Mouse (Mus musculus) heart, embryonic 11.5 days (tissue): Measurements from ENCODE around the gene Bhlhe40. TPM values are rescaled to one million over a fixed set of nuclear protein-coding genes. Genes with fewer than 3 reads are reported as not detected.

Experiments used
- ATAC-seq: fragments of 200-750 bp; cut with Nextera tagmentation; replicated peaks from 2 replicates; pipeline ENCODE4 v1.8.0; 2017; ENCODE audit warnings: moderate library complexity; ENCODE audit not compliant: insufficient number of reproducible peaks, low FRiP score, low TSS enrichment
- H3K27ac ChIP-seq: fragments of 300-500 bp; sonication (generic); 2 replicates; pipeline ENCODE4 v1.5.1; 2014; ENCODE audit warnings: mild to moderate bottlenecking, low read depth, low read length
- H3K27me3 ChIP-seq: fragments of 300-500 bp; sonication (generic); 2 replicates; pipeline ENCODE4 v1.6.1; 2014; ENCODE audit warnings: mild to moderate bottlenecking, low read length, mixed read lengths; ENCODE audit not compliant: control insufficient read depth, insufficient read depth
- H3K36me3 ChIP-seq: fragments of 300-500 bp; sonication (generic); 2 replicates; pipeline ENCODE4 v1.6.1; 2014; ENCODE audit warnings: mild to moderate bottlenecking, low read length, moderate library complexity, mixed read lengths; ENCODE audit not compliant: control insufficient read depth, insufficient read depth
- H3K4me1 ChIP-seq: fragments of 300-500 bp; sonication (generic); 2 replicates; pipeline ENCODE4 v1.6.1; 2014; ENCODE audit warnings: low read length; ENCODE audit not compliant: control insufficient read depth, insufficient read depth
- H3K4me2 ChIP-seq: fragments of 300-500 bp; sonication (generic); 2 replicates; pipeline ENCODE4 v1.6.1; 2014; ENCODE audit warnings: mild to moderate bottlenecking, moderate library complexity
- H3K4me3 ChIP-seq: fragments of 300-500 bp; sonication (generic); 2 replicates; pipeline ENCODE4 v1.5.1; 2014; ENCODE audit warnings: low read depth, low read length
- H3K9ac ChIP-seq: fragments of 300-500 bp; sonication (generic); 2 replicates; pipeline ENCODE4 v1.6.1; 2014; ENCODE audit warnings: mild to moderate bottlenecking, low read depth, low read length, moderate library complexity
- H3K9me3 ChIP-seq: fragments of 300-500 bp; sonication (generic); replicated peaks from 2 replicates; pipeline ENCODE4 v1.6.1; 2016; ENCODE audit warnings: low read length; ENCODE audit not compliant: control insufficient read depth
- WGBS: fragments of 180-500 bp; shearing (Covaris S2); extraction: QIAGEN DNeasy Blood & Tissue Kit; methylation state at CpG from one replicate; pipeline ENCODE4 v1.1.7; 2014; ENCODE audit not compliant: insufficient replicate concordance; 5-methylcytosine and 5-hydroxymethylcytosine counted together
- polyA plus RNA-seq: library from polyadenylated mRNA; unstranded; fragments of >200 nt; fragmentation: Nextera tagmentation; extraction: Ambion mirVana; gene quantifications from 2 replicates; pipeline ENCODE4 v1.2.1, GENCODE M21; 2014

The Bhlhe40 gene
- polyA plus RNA-seq, 1 experiment from 2014 or later = 16.2 TPM

- WGBS = 67% methylated on average over 3 of the region's 3 CpGs
- no peak overlapping the region for H3K9ac ChIP-seq
- no peak overlapping the region for H3K27ac ChIP-seq
- no peaks in the 10 kb centered on the region for H3K27me3 ChIP-seq
- no peaks in the 10 kb centered on the region for H3K36me3 ChIP-seq
- H3K4me2 ChIP-seq = no peak overlapping the region
- peaks cover 4% of the 10 kb centered on the region; the same call in 1 of the 2 replicates for H3K4me1 ChIP-seq
- no peaks in the 10 kb centered on the region for H3K9me3 ChIP-seq
- ATAC-seq = no peak
- H3K4me3 ChIP-seq = no peak overlapping the region
Observed at GRCm38 (mm10) chr6:108710667-108711066, 50.2 kb downstream of the Bhlhe40 start.

GRCm38 (mm10) chr6:108711192-108711964 is 50.9 kb downstream of the Bhlhe40 start:
- ATAC-seq = no peak
- no peak overlapping the region for H3K4me2 ChIP-seq
- 67% methylated on average over 4 of the region's 4 CpGs for WGBS
- H3K9ac ChIP-seq = no peak overlapping the region
- H3K4me1 ChIP-seq = peaks cover 4% of the 10 kb centered on the region; the same call in 1 of the 2 replicates
- no peaks in the 10 kb centered on the region for H3K36me3 ChIP-seq
- H3K27me3 ChIP-seq = no peaks in the 10 kb centered on the region
- H3K4me3 ChIP-seq = no peak overlapping the region
- no peak overlapping the region for H3K27ac ChIP-seq
- no peaks in the 10 kb centered on the region for H3K9me3 ChIP-seq

- no peaks in the 10 kb centered on the region for H3K36me3 ChIP-seq
- no peak for ATAC-seq
- no peaks in the 10 kb centered on the region for H3K9me3 ChIP-seq
- H3K27ac ChIP-seq = no peak overlapping the region
- H3K4me1 ChIP-seq = peaks cover 4% of the 10 kb centered on the region; the same call in 1 of the 2 replicates
- no peak overlapping the region for H3K4me2 ChIP-seq
- no peak overlapping the region for H3K9ac ChIP-seq
- H3K4me3 ChIP-seq = no peak overlapping the region
- no peaks in the 10 kb centered on the region for H3K27me3 ChIP-seq
Observed at GRCm38 (mm10) chr6:108712148-108712547, 51.7 kb downstream of the Bhlhe40 start.

GRCm38 (mm10) chr6:108713175-108713974 is 52.9 kb downstream of the Bhlhe40 start:
- Histone ChIP-seq H3K4me3 (no peak overlapping the region), H3K9ac (no peak overlapping the region), H3K9me3 (no peaks in the 10 kb centered on the region), H3K36me3 (no peaks in the 10 kb centered on the region), H3K27ac (no peak overlapping the region), H3K4me1 (peaks cover 4% of the 10 kb centered on the region; the same call in 1 of the 2 replicates), H3K27me3 (no peaks in the 10 kb centered on the region), H3K4me2 (no peak overlapping the region)
- WGBS = 40% methylated on average over 7 of the region's 7 CpGs
- ATAC-seq = no peak

Other genes starting within 250 kb of the Bhlhe40 start
- 68.4 and 79.3 TPM in 2 replicates for gene Arl8b, start 122.5 kb downstream of the Bhlhe40 start, polyA plus RNA-seq
- gene Edem1, start 168.0 kb downstream of the Bhlhe40 start, polyA plus RNA-seq = 18.6 and 19.4 TPM in 2 replicates